In genomic region chr9:101251644-101252337, GRCm38 (mm10) we compare ENCODE assay signal across 8 mouse cellular contexts. TPM values are rescaled to one million over a fixed set of nuclear protein-coding genes. Genes with fewer than 3 reads are reported as not detected.
A peak's percentile ranks its signal among the peaks of the same experiment; 100 is the strongest.
DNase-seq lines count a peak whose midpoint lies in the region; ATAC-seq lines count a peak whose summit lies in the region.

Gene Ppp2r3a (minus strand): TSS chr9:101251795.

- H3K9ac ChIP-seq in hindbrain, embryonic 14.5 days: peak within 1 kb of the TSS; percentile 93

- H3K9me3 ChIP-seq in hindbrain, embryonic 14.5 days (ENCODE audit: control insufficient read depth, low read length): no peaks in the 10 kb centered on the region

- H3K36me3 ChIP-seq in hindbrain, embryonic 14.5 days (replicated peaks; ENCODE audit: control insufficient read depth, insufficient read depth): no peaks in the 10 kb centered on the region

- 2% methylated on average over 27 of the region's 50 CpGs for WGBS in hindbrain, embryonic 14.5 days

- peaks cover 22% of the 10 kb centered on the region for H3K4me1 ChIP-seq in hindbrain, embryonic 14.5 days (replicated peaks; ENCODE audit: control insufficient read depth, insufficient read depth, low read length)

- no peaks in the 10 kb centered on the region for H3K27me3 ChIP-seq in hindbrain, embryonic 14.5 days (ENCODE audit: control insufficient read depth, insufficient read depth, low read length)

- H3K4me2 ChIP-seq in hindbrain, embryonic 14.5 days (replicated peaks): peak within 1 kb of the TSS; percentile 65

- peak within 1 kb of the TSS; percentile 81 for H3K4me3 ChIP-seq in hindbrain, embryonic 14.5 days (replicated peaks; ENCODE audit: low read length)

- peak within 1 kb of the TSS; percentile 96 for H3K27ac ChIP-seq in hindbrain, embryonic 14.5 days

- peak; percentile 88 for DNase-seq in T-cell, adult 2 months (ENCODE audit: low spot score)
- peak; percentile 99 for DNase-seq in cerebellum, postnatal 25 days
- DNase-seq in frontal cortex, postnatal 25 days (ENCODE audit: low spot score in 2 of 2): peak; percentile 92 to 94
- peak; percentile 94 for DNase-seq in hindbrain, embryonic 14.5 days (ENCODE audit: low spot score)
- peak; percentile 93 to 97 for DNase-seq in layer of hippocampus, postnatal 25 days (ENCODE audit: extremely low spot score in 1 of 2, low spot score in 1 of 2)
- DNase-seq in lung, postnatal 14 days: peak; percentile 99
- DNase-seq in ovary, postnatal 36 days (ENCODE audit: low spot score): peak; percentile 99
- peak; percentile 97 for DNase-seq in thymus, postnatal 14 days

- ATAC-seq in hindbrain, embryonic 14.5 days (ENCODE audit: low FRiP score): peak; percentile 95

RNA-seq across cellular contexts. Expression of gene Ppp2r3a, which starts in this region (rescaled TPM):
- 30.2 and 33.9 TPM in 2 replicates for polyA plus RNA-seq in hindbrain, embryonic 14.5 days (2014; fragmentation: Nextera tagmentation; extraction: Ambion mirVana)
- total RNA-seq in layer of hippocampus, postnatal 25 days (2021): 10 to 100 TPM; 26.5 to 26.6 TPM

Comparison
In these comparisons a context has a peak if more than half of its experiments do, and no peak if none do; other contexts are left out.
1. Peak in every context shown above with its lines: DNase-seq, ATAC-seq, H3K4me3 ChIP-seq and H3K27ac ChIP-seq.